Mouse (Mus musculus) hindbrain, embryonic 16.5 days (tissue): ENCODE data around the gene Fbxo40. TPM values are rescaled to one million over a fixed set of nuclear protein-coding genes. Genes with fewer than 3 reads are reported as not detected.

Experiments
- ATAC-seq: fragments of 200-750 bp; cut with Nextera tagmentation; 2 replicates; pipeline ENCODE4 v1.8.0; 2017; ENCODE audit warnings: moderate TSS enrichment, moderate library complexity
- H3K27ac ChIP-seq: fragments of 300-500 bp; sonication (generic); 2 replicates; pipeline ENCODE4 v1.5.1; 2014; ENCODE audit warnings: low read depth, mild to moderate bottlenecking, control low read depth, low read length, moderate library complexity
- H3K27me3 ChIP-seq: fragments of 300-500 bp; sonication (generic); replicated peaks from 2 replicates; pipeline ENCODE4 v1.6.1; 2014; ENCODE audit warnings: low read length; ENCODE audit not compliant: control insufficient read depth, insufficient read depth
- H3K36me3 ChIP-seq: fragments of 300-500 bp; sonication (generic); 2 replicates; pipeline ENCODE4 v1.6.1; 2014; ENCODE audit warnings: mild to moderate bottlenecking, low read length, moderate library complexity, mixed read lengths; ENCODE audit not compliant: control insufficient read depth, insufficient read depth
- H3K4me1 ChIP-seq: fragments of 300-500 bp; sonication (generic); 2 replicates; pipeline ENCODE4 v1.6.1; 2014; ENCODE audit warnings: low read depth, low read length; ENCODE audit not compliant: control insufficient read depth, insufficient read depth
- H3K4me2 ChIP-seq: fragments of 300-500 bp; sonication (generic); 2 replicates; pipeline ENCODE4 v1.6.1; 2014; ENCODE audit warnings: mild to moderate bottlenecking, low read length, control low read depth, moderate library complexity
- H3K4me3 ChIP-seq: fragments of 300-500 bp; sonication (generic); 2 replicates; pipeline ENCODE4 v1.5.1; 2014; ENCODE audit warnings: mild to moderate bottlenecking, low read length, control low read depth, moderate library complexity
- H3K9ac ChIP-seq: fragments of 300-500 bp; sonication (generic); 2 replicates; pipeline ENCODE4 v1.6.1; 2014; ENCODE audit warnings: low read depth, mild to moderate bottlenecking, control low read depth, low read length, moderate library complexity
- H3K9me3 ChIP-seq: fragments of 300-500 bp; sonication (generic); 2 replicates; pipeline ENCODE4 v1.6.1; 2014; ENCODE audit warnings: mild to moderate bottlenecking, low read length, moderate library complexity; ENCODE audit not compliant: control insufficient read depth
- WGBS: fragments of 180-500 bp; shearing (Covaris S2); extraction: QIAGEN DNeasy Blood & Tissue Kit; methylation state at CpG from one replicate; pipeline ENCODE4 v1.1.7; 2014; 5-methylcytosine and 5-hydroxymethylcytosine counted together
- polyA plus RNA-seq: library from polyadenylated mRNA; unstranded; fragments of >200 nt; fragmentation: Nextera tagmentation; extraction: Ambion mirVana; gene quantifications from 2 replicates; pipeline ENCODE4 v1.2.1, GENCODE M21; 2015

Gene Fbxo40
- polyA plus RNA-seq, 1 experiment from 2014 or later, result 0.06 TPM

DNA sequence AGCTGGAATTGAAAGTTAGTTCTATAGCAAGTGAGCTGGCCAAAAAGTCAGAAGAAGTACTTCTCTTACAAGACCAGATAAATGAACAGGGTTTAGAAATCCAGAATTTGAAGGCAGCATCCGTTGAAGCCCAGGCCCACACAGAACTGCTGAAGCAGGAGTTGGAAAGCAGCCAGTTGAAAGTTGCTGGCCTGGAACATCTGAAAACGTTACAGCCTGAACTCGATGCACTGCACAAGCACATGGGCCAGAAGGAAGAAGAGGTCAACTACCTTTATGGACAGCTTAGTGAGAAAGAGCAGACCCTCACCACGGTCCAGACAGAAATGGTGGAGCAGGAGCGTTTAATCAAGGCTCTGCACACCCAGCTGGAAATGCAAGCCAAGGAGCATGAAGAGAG is 76.1 kb downstream of the Fbxo40 start:
- ATAC-seq, result no peak
- Histone ChIP-seq H3K4me2 (no peak overlapping the region), H3K4me3 (no peak overlapping the region), H3K9me3 (no peaks in the 10 kb centered on the region), H3K27ac (no peak overlapping the region), H3K27me3 (no peaks in the 10 kb centered on the region), H3K36me3 (peaks cover 50% of the 10 kb centered on the region), H3K4me1 (no peaks in the 10 kb centered on the region), H3K9ac (no peak overlapping the region)
- 88% methylated on average over 5 of the region's 5 CpGs for WGBS

Other genes with a start within 250 kb of the Fbxo40 start
- gene Slc15a2, start 205.5 kb downstream of the Fbxo40 start, polyA plus RNA-seq, result 15.3 and 17.9 TPM in 2 replicates
- gene Iqcb1, start 162.1 kb downstream of the Fbxo40 start, polyA plus RNA-seq, result 55.9 and 59.1 TPM in 2 replicates
- gene Eaf2, start 115.5 kb downstream of the Fbxo40 start, polyA plus RNA-seq, result 0.50 and 0.66 TPM in 2 replicates
- gene Golgb1, start 115.3 kb downstream of the Fbxo40 start, polyA plus RNA-seq, result 72.5 and 74.4 TPM in 2 replicates
- gene Hcls1, start 55.5 kb downstream of the Fbxo40 start, polyA plus RNA-seq, result 2.3 and 2.4 TPM in 2 replicates
- gene Polq, start 21.3 kb upstream of the Fbxo40 start, polyA plus RNA-seq, result 2.0 and 3.2 TPM in 2 replicates